Comparison of ENCODE assay signal across 9 mouse cellular contexts in genomic region chr3:108070295-108071293, GRCm38 (mm10). TPM values are rescaled to one million over a fixed set of nuclear protein-coding genes. Genes with fewer than 3 reads are reported as not detected.
DNase-seq lines count a peak whose midpoint lies in the region; ATAC-seq and TF ChIP-seq lines count a peak whose summit lies in the region.
"Had no signal": no experiment of that assay in that cellular context is flagged by ENCODE, and none has a peak within 500 bp of the region (broad histone marks: within the 10 kb centered on the region; RNA-seq: fewer than 3 reads in every experiment).

No protein-coding gene starts in this region.

- no peak overlapping the region for H3ac ChIP-seq in C2C12 (ENCODE audit: control insufficient read depth, insufficient read length, low read depth)

- no peak for ATAC-seq in cerebellum, adult (ENCODE audit: insufficient number of reproducible peaks, low FRiP score, low TSS enrichment)
- no peak for ATAC-seq in forebrain, postnatal 0 days
- 0 out of 2 replicates have a peak, but pooled peaks have one; percentile 35 for ATAC-seq in kidney, postnatal 0 days (replicated peaks; ENCODE audit: low FRiP score, low read depth)
- peak; percentile 54 for ATAC-seq in liver, embryonic 16.5 days (ENCODE audit: low read depth)

- peak; percentile 58 for DNase-seq in cerebellum, adult 11 months
- no peak for DNase-seq in forebrain, postnatal 0 days
- peak; percentile 70 for DNase-seq in kidney, postnatal 0 days (ENCODE audit: low spot score)
- peak; percentile 57 for DNase-seq in skeletal muscle tissue, adult 2 months (ENCODE audit: low read depth, low spot score)

- H3K4me3 ChIP-seq in C2C12 (ENCODE audit: insufficient read depth, poor library complexity, severe bottlenecking), result no peak overlapping the region
- H3K4me3 ChIP-seq in bone marrow, adult 2 months (replicated peaks; ENCODE audit: control insufficient read depth, low read depth, low read length), result no peak overlapping the region
- H3K4me3 ChIP-seq in forebrain, postnatal 0 days (ENCODE audit: low read depth, low read length), result no peak overlapping the region
- H3K4me3 ChIP-seq in kidney, postnatal 0 days (replicated peaks; ENCODE audit: low read depth, low read length), result no peak overlapping the region
- H3K4me3 ChIP-seq in liver, embryonic 16.5 days (ENCODE audit: low read depth, low read length), result no peak overlapping the region
- H3K4me3 ChIP-seq: hindbrain, embryonic 15.5 days had no signal

- no peaks in the 10 kb centered on the region for H3K79me3 ChIP-seq in C2C12 (ENCODE audit: low read depth)

- no peaks in the 10 kb centered on the region for H3K79me2 ChIP-seq in C2C12 (ENCODE audit: control insufficient read depth, insufficient read depth)

- H3K9ac ChIP-seq in forebrain, postnatal 0 days, result no peak overlapping the region
- H3K9ac ChIP-seq in kidney, postnatal 0 days (ENCODE audit: low read depth, low read length), result no peak overlapping the region
- no peak overlapping the region; the same call in 1 of the 2 replicates for H3K9ac ChIP-seq in liver, embryonic 16.5 days (ENCODE audit: low read depth, low read length)
- H3K9ac ChIP-seq: hindbrain, embryonic 15.5 days had no signal

- peaks cover 21% of the 10 kb centered on the region for H3K36me3 ChIP-seq in C2C12 (ENCODE audit: control insufficient read depth, insufficient read depth)
- H3K36me3 ChIP-seq in forebrain, postnatal 0 days (ENCODE audit: insufficient read depth), result peaks cover 11% of the 10 kb centered on the region
- peaks cover 18% of the 10 kb centered on the region for H3K36me3 ChIP-seq in kidney, postnatal 0 days (ENCODE audit: insufficient read depth, low read length)
- H3K36me3 ChIP-seq in liver, embryonic 16.5 days (ENCODE audit: control insufficient read depth, insufficient read depth), result peaks cover 24% of the 10 kb centered on the region

- TF ChIP-seq POLR2A in bone marrow, adult 2 months (IDR thresholded peaks at IDR 0.05; ENCODE audit: borderline replicate concordance, control insufficient read depth, low read depth, low read length), result no peak

- peaks cover 1% of the 10 kb centered on the region; the same call in 1 of the 2 replicates for H3K4me1 ChIP-seq in bone marrow, adult 2 months (ENCODE audit: control insufficient read depth, insufficient read depth, low read length)
- no peaks in the 10 kb centered on the region for H3K4me1 ChIP-seq in forebrain, postnatal 0 days (ENCODE audit: insufficient read depth)
- no peaks in the 10 kb centered on the region; the same call in 1 of the 2 replicates for H3K4me1 ChIP-seq in kidney, postnatal 0 days (replicated peaks; ENCODE audit: insufficient read depth, low read length)
- H3K4me1 ChIP-seq in liver, embryonic 16.5 days (ENCODE audit: control insufficient read depth, low read depth, low read length), result peaks cover 30% of the 10 kb centered on the region

- no peaks in the 10 kb centered on the region for H3K27me3 ChIP-seq in C2C12 (ENCODE audit: control insufficient read depth, insufficient read depth, insufficient read length)
- no peaks in the 10 kb centered on the region for H3K27me3 ChIP-seq in forebrain, postnatal 0 days (ENCODE audit: insufficient read depth, low read length)
- no peaks in the 10 kb centered on the region for H3K27me3 ChIP-seq in kidney, postnatal 0 days (ENCODE audit: insufficient read depth, low read length)
- H3K27me3 ChIP-seq in liver, embryonic 16.5 days (ENCODE audit: control insufficient read depth, insufficient read depth, low read depth, low read length), result no peaks in the 10 kb centered on the region
- H3K27me3 ChIP-seq: hindbrain, embryonic 15.5 days had no signal

- no peak overlapping the region for H3K27ac ChIP-seq in bone marrow, adult 2 months (ENCODE audit: control insufficient read depth, insufficient read depth, low read depth, low read length, poor library complexity)
- no peak overlapping the region for H3K27ac ChIP-seq in forebrain, postnatal 0 days (ENCODE audit: low read depth, low read length)
- no peak overlapping the region for H3K27ac ChIP-seq in kidney, postnatal 0 days
- H3K27ac ChIP-seq in liver, embryonic 16.5 days (ENCODE audit: low read length), result peak overlapping the region; percentile 68
- H3K27ac ChIP-seq: hindbrain, embryonic 15.5 days had no signal

- no peaks in the 10 kb centered on the region for H3K9me3 ChIP-seq in forebrain, postnatal 0 days (ENCODE audit: low read length)
- no peaks in the 10 kb centered on the region for H3K9me3 ChIP-seq in kidney, postnatal 0 days (replicated peaks; ENCODE audit: low read length)
- H3K9me3 ChIP-seq in liver, embryonic 16.5 days (replicated peaks; ENCODE audit: control insufficient read depth, low read length), result no peaks in the 10 kb centered on the region
- H3K9me3 ChIP-seq: hindbrain, embryonic 15.5 days had no signal

- no peak overlapping the region for H3K4me2 ChIP-seq in forebrain, postnatal 0 days (ENCODE audit: low read depth)
- no peak overlapping the region for H3K4me2 ChIP-seq in kidney, postnatal 0 days (ENCODE audit: low read length)
- peak overlapping the region; percentile 48 for H3K4me2 ChIP-seq in liver, embryonic 16.5 days (ENCODE audit: low read depth, low read length)
- H3K4me2 ChIP-seq: hindbrain, embryonic 15.5 days had no signal

- TF ChIP-seq CTCF in C2C12 (IDR thresholded peaks at IDR 0.05; ENCODE audit: control insufficient read depth, insufficient read depth, insufficient read length), result peak; percentile 75
- TF ChIP-seq CTCF in bone marrow, adult 2 months (IDR thresholded peaks at IDR 0.05; ENCODE audit: control insufficient read depth, insufficient read depth, low read length), result peak; percentile 83
- peak; percentile 70 for TF ChIP-seq CTCF in forebrain, postnatal 0 days (IDR thresholded peaks at IDR 0.05; ENCODE audit: low read depth)
- TF ChIP-seq CTCF in kidney, postnatal 0 days (IDR thresholded peaks at IDR 0.05; ENCODE audit: low read depth), result peak; percentile 91

- 49% methylated on average over 10 of the region's 10 CpGs for WGBS in bone marrow, adult 2 months
- 65% methylated on average over 10 of the region's 10 CpGs for WGBS in forebrain, postnatal 0 days
- 63% methylated on average over 10 of the region's 10 CpGs for WGBS in kidney, postnatal 0 days
- whole genome bisulfite sequencing in liver, embryonic 16.5 days (ENCODE audit: insufficient replicate concordance), result 52% methylated on average over 10 of the region's 10 CpGs

TF ChIP-seq in C2C12, 6 proteins besides CTCF, POLR2A, EP300 and RAD21:
- TF ChIP-seq MYOG (IDR thresholded peaks at IDR 0.05; ENCODE audit: control insufficient read depth, extremely low read depth, insufficient read length) (no peak), CEBPB (IDR thresholded peaks at IDR 0.05; ENCODE audit: low read depth) (no peak), FOSL1 (IDR thresholded peaks at IDR 0.05; ENCODE audit: insufficient read depth, low read length, poor library complexity, severe bottlenecking) (no peak)
TF ChIP-seq in C2C12: peak in this region for 0.

RNA-seq across cellular contexts. Expression of gene Ampd2, which starts 15.9 kb away (rescaled TPM):
- polyA plus RNA-seq in C2C12 (2012; fragmentation: generic; extraction: Trizol), result 58.3 TPM
- 15.3 and 47.2 TPM in 2 replicates for polyA plus RNA-seq in bone marrow, adult 2 months (2011; ENCODE audit: insufficient read depth, insufficient read length, low replicate concordance, missing spikeins)
- total RNA-seq in forebrain, postnatal 0 days (2014; rRNA removed), result 46.6 and 48.7 TPM in 2 replicates
- 38.8 and 47.0 TPM in 2 replicates for polyA plus RNA-seq in forebrain, postnatal 0 days (2015; fragmentation: Nextera tagmentation; extraction: Ambion mirVana)
- polyA plus RNA-seq in kidney, postnatal 0 days (2015; fragmentation: Nextera tagmentation; extraction: Ambion mirVana), result 35.8 and 38.2 TPM in 2 replicates
- 76.4 and 79.6 TPM in 2 replicates for polyA plus RNA-seq in liver, embryonic 16.5 days (2015; fragmentation: Nextera tagmentation; extraction: Ambion mirVana)

RNA-seq across cellular contexts. Expression of gene Gnat2, which starts 22.0 kb away (rescaled TPM):
- 1.1 TPM for polyA plus RNA-seq in C2C12 (2012; fragmentation: generic; extraction: Trizol)
- 1.0 TPM in 1 of 2 replicates, not detected in the other for polyA plus RNA-seq in bone marrow, adult 2 months (2011; ENCODE audit: insufficient read depth, insufficient read length, low replicate concordance, missing spikeins)
- 0.10 and 0.38 TPM in 2 replicates for total RNA-seq in forebrain, postnatal 0 days (2014; rRNA removed)
- polyA plus RNA-seq in forebrain, postnatal 0 days (2015; fragmentation: Nextera tagmentation; extraction: Ambion mirVana), result 0.16 and 0.27 TPM in 2 replicates
- polyA plus RNA-seq in kidney, postnatal 0 days (2015; fragmentation: Nextera tagmentation; extraction: Ambion mirVana), result 1.0 and 1.2 TPM in 2 replicates
- polyA plus RNA-seq in liver, embryonic 16.5 days (2015; fragmentation: Nextera tagmentation; extraction: Ambion mirVana), result 3.8 and 4.1 TPM in 2 replicates

RNA-seq across cellular contexts. Expression of gene Gstm4, which starts 25.9 kb away (rescaled TPM):
- polyA plus RNA-seq in C2C12 (2012; fragmentation: generic; extraction: Trizol), result 0.39 TPM
- polyA plus RNA-seq in bone marrow, adult 2 months (2011; ENCODE audit: insufficient read depth, insufficient read length, low replicate concordance, missing spikeins), result 4.8 and 8.3 TPM in 2 replicates
- 5.5 and 5.6 TPM in 2 replicates for total RNA-seq in forebrain, postnatal 0 days (2014; rRNA removed)
- 20.7 and 22.9 TPM in 2 replicates for polyA plus RNA-seq in forebrain, postnatal 0 days (2015; fragmentation: Nextera tagmentation; extraction: Ambion mirVana)
- polyA plus RNA-seq in kidney, postnatal 0 days (2015; fragmentation: Nextera tagmentation; extraction: Ambion mirVana), result 21.8 and 22.1 TPM in 2 replicates
- polyA plus RNA-seq in liver, embryonic 16.5 days (2015; fragmentation: Nextera tagmentation; extraction: Ambion mirVana), result 16.8 and 17.0 TPM in 2 replicates

RNA-seq across cellular contexts. Expression of gene Gstm1, which starts 52.8 kb away (rescaled TPM):
- 89.8 TPM for polyA plus RNA-seq in C2C12 (2012; fragmentation: generic; extraction: Trizol)
- 63.6 and 69.5 TPM in 2 replicates for polyA plus RNA-seq in bone marrow, adult 2 months (2011; ENCODE audit: insufficient read depth, insufficient read length, low replicate concordance, missing spikeins)
- total RNA-seq in forebrain, postnatal 0 days (2014; rRNA removed), result 57.9 and 58.1 TPM in 2 replicates
- 190 and 241 TPM in 2 replicates for polyA plus RNA-seq in forebrain, postnatal 0 days (2015; fragmentation: Nextera tagmentation; extraction: Ambion mirVana)
- polyA plus RNA-seq in kidney, postnatal 0 days (2015; fragmentation: Nextera tagmentation; extraction: Ambion mirVana), result 177 and 224 TPM in 2 replicates
- polyA plus RNA-seq in liver, embryonic 16.5 days (2015; fragmentation: Nextera tagmentation; extraction: Ambion mirVana), result 376 and 435 TPM in 2 replicates

Comparison
In these comparisons a context has a peak if more than half of its experiments do, and no peak if none do; other contexts are left out.
1. ATAC-seq: peak in kidney, postnatal 0 days (single experiment) and liver, embryonic 16.5 days (single experiment); none in cerebellum, adult (single experiment) and forebrain, postnatal 0 days (single experiment).
2. Peak in every context shown above with its lines, with median percentiles within 50 percentile points of each other: CTCF ChIP-seq.